Mouse (Mus musculus) kidney, embryonic 16.5 days (tissue): ENCODE measurements around the gene Rnf20. TPM values are rescaled to one million over a fixed set of nuclear protein-coding genes. Genes with fewer than 3 reads are reported as not detected.

Source experiments
- ATAC-seq: fragments of 200-750 bp; cut with Nextera tagmentation; 2 replicates; pipeline ENCODE4 v1.8.0; 2017; ENCODE audit warnings: moderate TSS enrichment; ENCODE audit not compliant: low FRiP score, low TSS enrichment
- H3K27ac ChIP-seq: fragments of 300-500 bp; sonication (generic); 2 replicates; pipeline ENCODE4 v1.5.1; 2014; ENCODE audit warnings: low read length
- H3K27me3 ChIP-seq: fragments of 300-500 bp; sonication (generic); 2 replicates; pipeline ENCODE4 v1.6.1; 2014; ENCODE audit warnings: low read length, control low read depth, mixed read lengths; ENCODE audit not compliant: insufficient read depth
- H3K36me3 ChIP-seq: fragments of 300-500 bp; sonication (generic); 2 replicates; pipeline ENCODE4 v1.6.1; 2014; ENCODE audit warnings: low read length, control low read depth, mixed read lengths; ENCODE audit not compliant: insufficient read depth
- H3K4me1 ChIP-seq: fragments of 300-500 bp; sonication (generic); 2 replicates; pipeline ENCODE4 v1.6.1; 2014; ENCODE audit warnings: low read length, control low read depth, mixed read lengths; ENCODE audit not compliant: insufficient read depth
- H3K4me2 ChIP-seq: fragments of 300-500 bp; sonication (generic); replicated peaks from 2 replicates; pipeline ENCODE4 v1.6.1; 2014; ENCODE audit warnings: low read depth, low read length
- H3K4me3 ChIP-seq: fragments of 300-500 bp; sonication (generic); 2 replicates; pipeline ENCODE4 v1.5.1; 2014; ENCODE audit warnings: mild to moderate bottlenecking, low read length
- H3K9ac ChIP-seq: fragments of 300-500 bp; sonication (generic); replicated peaks from 2 replicates; pipeline ENCODE4 v1.6.1; 2014; ENCODE audit warnings: low read length
- H3K9me3 ChIP-seq: fragments of 300-500 bp; sonication (generic); 2 replicates; pipeline ENCODE4 v1.6.1; 2016; ENCODE audit warnings: low read length, control low read depth
- WGBS: fragments of 180-500 bp; shearing (Covaris S2); extraction: QIAGEN DNeasy Blood & Tissue Kit; methylation state at CpG from one replicate; pipeline ENCODE4 v1.1.7; 2014; 5-methylcytosine and 5-hydroxymethylcytosine counted together
- polyA plus RNA-seq: library from polyadenylated mRNA; unstranded; fragments of >200 nt; fragmentation: Nextera tagmentation; extraction: Ambion mirVana; gene quantifications from 2 replicates; pipeline ENCODE4 v1.2.1, GENCODE M21; 2015

The Rnf20 gene
- polyA plus RNA-seq, 1 experiment from 2014 or later, result 40.7 TPM

GRCm38 (mm10) chr4:49681812-49682211 is 50.0 kb downstream of the Rnf20 start, which contains the start of gene Ppp3r2:
Ppp3r2 (minus strand) TSS chr4:49682024.
- H3K4me2 ChIP-seq, result no peak within 1 kb of the TSS
- no peaks in the 10 kb centered on the region for H3K27me3 ChIP-seq
- ATAC-seq, result no peak
- no peaks in the 10 kb centered on the region for H3K36me3 ChIP-seq
- H3K9ac ChIP-seq, result no peak within 1 kb of the TSS
- 91% methylated on average over 13 of the region's 13 CpGs for WGBS
- H3K9me3 ChIP-seq, result no peaks in the 10 kb centered on the region
- H3K4me3 ChIP-seq, result no peak within 1 kb of the TSS
- H3K4me1 ChIP-seq, result no peaks in the 10 kb centered on the region
- no peak within 1 kb of the TSS for H3K27ac ChIP-seq

- Histone ChIP-seq H3K27ac (no peak overlapping the region), H3K9me3 (no peaks in the 10 kb centered on the region), H3K36me3 (no peaks in the 10 kb centered on the region), H3K4me1 (peaks cover 6% of the 10 kb centered on the region), H3K4me3 (no peak overlapping the region), H3K9ac (no peak overlapping the region), H3K4me2 (no peak overlapping the region), H3K27me3 (no peaks in the 10 kb centered on the region)
- WGBS, result 22% methylated on average over 9 of the region's 9 CpGs
- ATAC-seq, result peak; percentile 66
Observed at GRCm38 (mm10) chr4:49688594-49689288, 56.9 kb downstream of the Rnf20 start.

GRCm38 (mm10) chr4:49691405-49692194 is 59.8 kb downstream of the Rnf20 start:
- Histone ChIP-seq H3K27ac (no peak overlapping the region), H3K4me3 (no peak overlapping the region), H3K27me3 (no peaks in the 10 kb centered on the region), H3K9ac (no peak overlapping the region), H3K36me3 (no peaks in the 10 kb centered on the region), H3K4me2 (peak overlapping the region; percentile 36), H3K9me3 (no peaks in the 10 kb centered on the region), H3K4me1 (peaks cover 6% of the 10 kb centered on the region)
- 34% methylated on average over 12 of the region's 12 CpGs for WGBS
- peak; percentile 89 for ATAC-seq

Other genes with a start within 250 kb of the Rnf20 start
- gene Acnat2, start 223.9 kb upstream of the Rnf20 start, polyA plus RNA-seq, result 2.0 and 2.3 TPM in 2 replicates
- 0.80 and 1.0 TPM in 2 replicates for gene Acnat1, start 158.1 kb upstream of the Rnf20 start, polyA plus RNA-seq
- gene Baat, start 125.4 kb upstream of the Rnf20 start, polyA plus RNA-seq, result 0.12 and 0.22 TPM in 2 replicates
- 91.4 and 95.7 TPM in 2 replicates for gene Mrpl50, start 110.9 kb upstream of the Rnf20 start, polyA plus RNA-seq
- gene Zfp189, start 110.8 kb upstream of the Rnf20 start, polyA plus RNA-seq, result 11.1 and 13.0 TPM in 2 replicates
- gene Aldob, start 82.5 kb upstream of the Rnf20 start, polyA plus RNA-seq, result 421 and 493 TPM in 2 replicates
- gene Tmem246, start 34.1 kb upstream of the Rnf20 start, polyA plus RNA-seq, result 26.0 and 26.6 TPM in 2 replicates
- 0.05 TPM in 2 replicates for gene Ppp3r2, start 50.0 kb downstream of the Rnf20 start, polyA plus RNA-seq
- 0.64 and 0.86 TPM in 2 replicates for gene Grin3a, start 213.7 kb downstream of the Rnf20 start, polyA plus RNA-seq